Mouse (Mus musculus) liver, embryonic 16.5 days (tissue): Measurements from ENCODE around the gene Prrc2b. TPM values are rescaled to one million over a fixed set of nuclear protein-coding genes. Genes with fewer than 3 reads are reported as not detected.

Experiments used
- ATAC-seq: fragments of 200-750 bp; cut with Nextera tagmentation; 2 replicates; pipeline ENCODE4 v1.8.0; 2017; ENCODE audit warnings: low read depth, mild to moderate bottlenecking, moderate number of reproducible peaks, moderate library complexity
- H3K27ac ChIP-seq: fragments of 300-500 bp; sonication (generic); 2 replicates; pipeline ENCODE4 v1.5.1; 2014; ENCODE audit warnings: mild to moderate bottlenecking, low read length
- H3K27me3 ChIP-seq: fragments of 300-500 bp; sonication (generic); 2 replicates; pipeline ENCODE4 v1.6.1; 2014; ENCODE audit warnings: low read depth, low read length, mixed read lengths; ENCODE audit not compliant: control insufficient read depth, insufficient read depth
- H3K36me3 ChIP-seq: fragments of 300-500 bp; sonication (generic); 2 replicates; pipeline ENCODE4 v1.6.1; 2014; ENCODE audit warnings: mild to moderate bottlenecking; ENCODE audit not compliant: control insufficient read depth, insufficient read depth
- H3K4me1 ChIP-seq: fragments of 300-500 bp; sonication (generic); 2 replicates; pipeline ENCODE4 v1.6.1; 2014; ENCODE audit warnings: low read depth, low read length, mixed read lengths; ENCODE audit not compliant: control insufficient read depth
- H3K4me2 ChIP-seq: fragments of 300-500 bp; sonication (generic); 2 replicates; pipeline ENCODE4 v1.6.1; 2014; ENCODE audit warnings: low read depth, low read length, mixed read lengths
- H3K4me3 ChIP-seq: fragments of 300-500 bp; sonication (generic); 2 replicates; pipeline ENCODE4 v1.5.1; 2014; ENCODE audit warnings: low read depth, mild to moderate bottlenecking, low read length
- H3K9ac ChIP-seq: fragments of 300-500 bp; sonication (generic); 2 replicates; pipeline ENCODE4 v1.6.1; 2014; ENCODE audit warnings: low read depth, low read length
- H3K9me3 ChIP-seq: fragments of 300-500 bp; sonication (generic); replicated peaks from 2 replicates; pipeline ENCODE4 v1.6.1; 2016; ENCODE audit warnings: low read length; ENCODE audit not compliant: control insufficient read depth
- WGBS: fragments of 180-500 bp; shearing (Covaris S2); extraction: QIAGEN DNeasy Blood & Tissue Kit; methylation state at CpG from one replicate; pipeline ENCODE4 v1.1.7; 2014; ENCODE audit not compliant: insufficient replicate concordance; 5-methylcytosine and 5-hydroxymethylcytosine counted together
- polyA plus RNA-seq: library from polyadenylated mRNA; unstranded; fragments of >200 nt; fragmentation: Nextera tagmentation; extraction: Ambion mirVana; gene quantifications from 2 replicates; pipeline ENCODE4 v1.2.1, GENCODE M21; 2015

Prrc2b gene
- polyA plus RNA-seq, 1 experiment from 2014 or later, result 4.7 TPM

DNA sequence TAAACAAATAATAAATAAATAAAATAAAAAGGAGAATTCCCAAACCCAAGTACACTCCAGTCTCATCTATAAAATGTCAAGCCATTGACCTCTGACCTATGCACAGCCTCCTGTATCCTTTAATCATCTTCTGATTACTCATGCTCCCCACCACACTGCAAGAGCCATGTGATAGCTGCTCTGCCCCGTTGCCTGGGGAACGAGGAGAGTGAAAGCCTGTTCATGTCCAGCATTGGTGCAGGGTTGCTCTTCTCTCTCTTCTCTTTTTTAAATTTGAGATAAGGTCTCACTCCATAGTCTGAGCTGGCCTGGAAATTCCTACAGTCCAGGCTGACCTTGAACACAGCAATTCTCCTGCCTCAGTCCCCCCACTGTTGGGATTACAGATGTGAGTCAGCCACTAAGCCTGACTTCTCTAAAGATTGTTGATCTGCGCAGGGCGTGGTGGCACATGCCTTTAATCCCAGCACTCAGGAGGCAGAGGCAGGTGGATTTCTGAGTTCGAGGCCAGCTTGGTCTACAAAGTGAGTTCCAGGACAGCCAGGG, 4.2 kb upstream of the Prrc2b start:
- no peak overlapping the region for H3K27ac ChIP-seq
- no peak overlapping the region for H3K4me3 ChIP-seq
- H3K27me3 ChIP-seq, result no peaks in the 10 kb centered on the region
- H3K4me1 ChIP-seq, result peaks cover 20% of the 10 kb centered on the region
- no peak for ATAC-seq
- H3K36me3 ChIP-seq, result no peaks in the 10 kb centered on the region
- 62% methylated on average over 5 of the region's 5 CpGs for WGBS
- H3K4me2 ChIP-seq, result no peak overlapping the region
- no peak overlapping the region for H3K9ac ChIP-seq
- H3K9me3 ChIP-seq, result no peaks in the 10 kb centered on the region

DNA sequence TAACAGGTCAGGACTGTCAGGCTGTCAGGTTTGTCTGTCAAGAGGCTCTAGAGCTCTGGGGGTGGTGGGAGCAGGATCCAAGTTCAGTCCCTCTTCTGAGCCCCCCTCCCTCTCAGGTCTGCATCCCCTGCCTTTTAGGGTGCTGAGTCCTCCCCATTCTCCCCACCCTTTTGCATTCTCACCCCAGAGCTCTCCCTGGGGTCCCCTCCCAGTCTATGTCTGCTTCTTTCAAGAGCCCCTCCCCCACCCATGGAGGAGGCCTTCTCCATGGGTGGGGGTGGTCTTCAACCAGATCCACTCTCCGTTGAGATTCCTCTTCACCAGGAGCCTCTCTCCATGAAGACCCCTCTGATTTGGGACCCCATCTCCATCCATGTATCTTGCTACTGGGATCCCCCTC, 747 bp upstream of the Prrc2b start:
- no peaks in the 10 kb centered on the region for H3K27me3 ChIP-seq
- H3K4me2 ChIP-seq, result peak overlapping the region; percentile 84
- H3K9me3 ChIP-seq, result no peaks in the 10 kb centered on the region
- no peak for ATAC-seq
- H3K36me3 ChIP-seq, result no peaks in the 10 kb centered on the region
- 47% methylated on average over 1 of the region's 1 CpGs for WGBS
- H3K9ac ChIP-seq, result no peak overlapping the region
- peaks cover 45% of the 10 kb centered on the region for H3K4me1 ChIP-seq
- no peak overlapping the region for H3K27ac ChIP-seq
- no peak overlapping the region; the same call in 1 of the 2 replicates for H3K4me3 ChIP-seq

DNA sequence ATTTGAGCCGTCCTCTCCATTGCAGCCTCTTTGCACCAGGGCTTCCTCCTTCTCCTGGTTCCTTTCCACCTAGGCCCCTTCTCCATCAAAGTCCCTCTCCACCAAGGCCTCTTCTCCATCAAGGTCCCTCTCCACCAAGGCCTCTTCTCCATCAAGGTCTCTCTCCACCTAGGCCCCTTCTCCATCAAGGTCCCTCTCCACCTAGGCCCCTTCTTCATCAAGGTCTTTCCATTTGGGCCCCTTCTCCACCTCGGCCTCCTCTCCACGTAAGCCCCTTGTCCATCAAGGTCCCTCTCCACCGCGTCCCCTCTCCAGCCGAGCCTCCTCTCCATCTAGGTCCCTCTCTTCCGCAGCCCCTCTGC, 339 bp upstream of the Prrc2b start:
- no peaks in the 10 kb centered on the region for H3K9me3 ChIP-seq
- H3K27ac ChIP-seq, result peak overlapping the region; percentile 88
- H3K9ac ChIP-seq, result peak overlapping the region; percentile 94
- no peaks in the 10 kb centered on the region for H3K27me3 ChIP-seq
- H3K4me3 ChIP-seq, result peak overlapping the region; percentile 85
- 7% methylated on average over 7 of the region's 7 CpGs for WGBS
- H3K36me3 ChIP-seq, result no peaks in the 10 kb centered on the region
- peaks cover 47% of the 10 kb centered on the region for H3K4me1 ChIP-seq
- no peak for ATAC-seq
- peak overlapping the region; percentile 84 for H3K4me2 ChIP-seq

DNA sequence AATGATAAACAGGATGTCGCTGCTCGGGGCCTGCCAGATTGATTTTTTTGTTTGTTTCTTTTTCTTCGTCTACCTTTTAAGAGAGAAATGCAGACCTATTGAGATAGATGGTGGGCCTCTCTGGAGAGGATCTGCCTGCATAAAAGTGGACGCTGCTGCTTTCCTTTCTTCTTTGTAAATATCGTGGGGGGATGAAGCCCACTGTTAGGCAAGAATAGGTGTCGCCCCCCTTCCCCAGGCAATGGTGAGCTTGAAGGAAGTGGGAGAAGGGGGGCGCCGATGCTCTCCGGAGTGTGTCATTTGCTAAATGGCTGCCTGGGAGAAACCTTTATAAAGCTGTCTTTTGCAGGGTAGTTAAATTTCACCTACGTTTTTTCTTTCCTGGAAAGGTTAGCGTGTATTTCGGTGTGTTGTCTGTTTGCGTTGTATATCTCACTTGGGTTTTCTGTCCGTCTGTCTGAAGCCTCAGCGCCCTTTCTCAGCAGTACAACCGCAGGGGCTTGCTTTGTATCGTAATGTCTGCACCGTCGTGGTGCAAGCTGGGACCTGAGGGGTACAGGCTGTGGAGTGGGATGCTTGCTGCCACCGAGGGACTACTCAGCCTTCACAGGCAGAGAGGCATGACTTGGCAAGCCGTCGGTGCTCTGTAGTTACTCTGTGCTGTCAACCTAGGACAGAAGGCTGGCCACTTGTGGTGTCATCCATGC, 931 bp downstream of the Prrc2b start:
- Histone ChIP-seq H3K4me3 (peak overlapping the region; percentile 85), H3K27ac (peak overlapping the region; percentile 88), H3K9me3 (no peaks in the 10 kb centered on the region), H3K9ac (peak overlapping the region; percentile 94), H3K4me2 (peak overlapping the region; percentile 84), H3K36me3 (no peaks in the 10 kb centered on the region), H3K4me1 (peaks cover 56% of the 10 kb centered on the region), H3K27me3 (no peaks in the 10 kb centered on the region)
- peak; percentile 54 for ATAC-seq
- under 1% methylated on average over 22 of the region's 22 CpGs for WGBS

DNA sequence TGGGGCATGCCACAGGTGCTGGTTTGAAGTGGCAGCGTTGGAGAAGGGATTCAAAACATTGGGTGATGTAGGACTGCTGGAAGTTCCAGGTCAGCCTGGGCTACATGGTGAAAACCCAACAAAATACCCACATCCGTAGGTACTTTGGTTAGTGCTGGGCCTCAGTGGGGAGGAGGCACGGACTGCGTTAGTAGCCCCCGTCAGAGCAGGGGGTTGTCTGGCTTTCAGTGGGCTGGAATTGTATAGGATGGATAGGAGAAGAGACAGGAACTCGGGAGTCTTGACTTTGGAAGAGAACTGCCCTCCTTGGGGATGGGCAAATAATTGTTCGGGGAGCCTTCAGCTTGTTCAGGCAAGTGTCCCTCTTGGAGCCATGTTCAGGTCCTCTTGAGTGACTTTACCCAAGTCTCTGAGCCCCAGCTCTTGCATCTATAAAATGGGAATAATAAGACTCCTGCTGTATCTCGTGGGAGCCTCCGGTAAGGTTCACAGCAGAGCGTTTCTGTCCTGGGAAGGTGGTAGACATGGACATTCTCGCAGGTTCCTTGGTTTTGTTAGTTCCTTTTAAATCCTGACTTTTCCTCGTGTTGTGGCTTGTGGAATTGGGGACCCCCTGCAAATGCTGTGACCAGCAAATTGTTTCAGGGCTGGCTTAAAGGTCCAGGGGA, 1.6 kb downstream of the Prrc2b start:
- WGBS, result 18% methylated on average over 12 of the region's 12 CpGs
- Histone ChIP-seq H3K27ac (peak overlapping the region; percentile 88), H3K4me1 (peaks cover 60% of the 10 kb centered on the region), H3K9ac (peak overlapping the region; percentile 94), H3K9me3 (no peaks in the 10 kb centered on the region), H3K4me3 (peak overlapping the region; percentile 85), H3K27me3 (no peaks in the 10 kb centered on the region), H3K4me2 (peak overlapping the region; percentile 84), H3K36me3 (no peaks in the 10 kb centered on the region)
- 0 out of 2 replicates have a peak, but pooled peaks have one; percentile 0 for ATAC-seq

DNA sequence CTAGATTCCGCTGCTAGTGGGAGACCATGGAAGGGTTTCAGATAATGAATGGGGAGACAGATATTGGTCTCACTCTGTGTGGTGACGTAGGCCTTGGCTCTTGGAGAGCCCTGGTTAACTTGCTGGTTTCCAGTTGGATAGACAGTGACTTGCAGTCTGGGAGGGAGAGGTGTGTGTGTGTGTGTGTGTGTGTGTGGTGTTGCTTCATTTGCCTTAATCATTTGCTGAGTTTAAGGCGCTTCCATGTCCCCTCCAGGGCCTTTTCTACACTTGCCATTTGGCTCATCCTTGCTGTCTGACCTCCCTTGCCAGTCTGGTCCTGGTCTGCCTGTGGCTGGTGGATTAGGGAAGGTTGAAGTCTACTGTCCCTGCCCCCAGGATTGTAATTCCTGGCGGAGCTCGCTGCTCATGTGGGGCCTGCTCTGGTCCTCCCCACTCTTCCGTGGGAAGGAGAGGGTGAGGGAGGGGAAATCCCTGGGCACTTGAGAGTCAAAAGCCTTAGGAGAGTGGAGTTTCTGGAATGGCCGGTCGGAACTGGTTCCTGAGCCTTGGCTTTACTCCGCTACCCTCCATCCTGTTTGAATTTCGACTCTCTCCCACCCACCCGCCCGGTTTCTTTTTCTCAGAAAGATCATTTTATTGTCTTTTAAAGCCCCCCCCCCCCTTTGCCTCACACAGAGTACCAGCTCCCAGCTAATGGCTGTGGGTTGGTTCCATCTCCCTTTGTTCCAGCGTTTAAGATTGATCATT, 2.3 kb downstream of the Prrc2b start:
- Histone ChIP-seq H3K9ac (peak overlapping the region; percentile 94; the same call in 1 of the 2 replicates), H3K27ac (peak overlapping the region; percentile 88), H3K4me2 (peak overlapping the region; percentile 84), H3K4me1 (peaks cover 64% of the 10 kb centered on the region), H3K9me3 (no peaks in the 10 kb centered on the region), H3K4me3 (peak overlapping the region; percentile 85), H3K36me3 (no peaks in the 10 kb centered on the region), H3K27me3 (no peaks in the 10 kb centered on the region)
- ATAC-seq, result 0 out of 2 replicates have a peak, but pooled peaks have one; percentile 28
- 23% methylated on average over 13 of the region's 13 CpGs for WGBS

DNA sequence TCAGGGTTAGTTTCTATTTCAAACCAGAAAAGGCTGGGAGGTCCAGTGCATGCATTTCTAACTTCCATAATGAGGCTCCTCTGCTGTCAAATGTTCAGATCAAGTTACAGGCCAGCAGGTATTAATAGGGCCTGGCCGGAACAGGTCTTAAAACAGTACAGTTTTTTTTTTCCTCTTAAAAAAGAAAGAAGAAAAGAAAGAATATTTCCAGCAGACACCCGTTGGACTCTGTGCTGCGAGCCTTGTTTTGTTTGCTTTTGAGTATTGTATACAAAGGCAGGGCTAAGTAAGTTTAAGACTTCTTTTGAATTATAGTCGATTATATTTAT, 2.9 kb downstream of the Prrc2b start:
- Histone ChIP-seq H3K4me2 (peak overlapping the region; percentile 84), H3K9ac (no peak overlapping the region), H3K4me3 (0 out of 2 replicates have a peak overlapping the region, but pooled peaks have one; percentile 9), H3K9me3 (no peaks in the 10 kb centered on the region), H3K27ac (peak overlapping the region; percentile 88), H3K4me1 (peaks cover 70% of the 10 kb centered on the region), H3K27me3 (no peaks in the 10 kb centered on the region), H3K36me3 (no peaks in the 10 kb centered on the region)
- WGBS, result 40% methylated on average over 4 of the region's 4 CpGs
- ATAC-seq, result no peak

DNA sequence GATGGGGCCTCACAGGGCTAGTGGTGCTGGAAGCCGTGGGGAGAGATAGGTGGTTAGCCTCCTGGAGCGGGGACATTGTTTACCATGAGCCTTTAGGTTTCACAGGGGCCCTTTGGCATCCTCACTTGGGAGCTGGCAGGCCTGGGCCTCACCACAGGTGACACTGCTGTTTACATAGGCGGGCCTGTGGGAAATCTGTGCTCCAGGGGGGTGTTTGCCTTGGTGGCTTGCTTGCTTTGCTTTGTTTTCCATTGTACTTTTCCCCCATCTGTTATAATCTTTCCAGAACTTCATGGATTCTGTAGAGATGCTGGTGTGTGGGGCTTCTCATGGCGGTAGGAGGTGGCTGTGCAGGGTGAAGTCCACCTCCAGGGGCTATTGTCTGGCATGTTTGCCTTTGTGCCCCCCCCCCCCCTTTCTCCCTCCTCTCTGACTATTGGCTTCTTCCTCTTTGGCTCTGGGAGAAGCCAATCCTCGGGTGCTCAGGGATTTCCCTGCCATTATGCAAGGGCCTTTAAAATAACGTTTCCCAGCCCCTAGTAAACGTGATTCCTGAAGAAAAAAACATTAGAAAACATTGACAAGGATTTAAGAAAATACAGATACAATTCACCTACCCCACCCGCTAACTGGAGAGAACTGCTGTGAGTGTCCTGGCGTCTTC, 3.6 kb downstream of the Prrc2b start:
- Histone ChIP-seq H3K4me3 (0 out of 2 replicates have a peak overlapping the region, but pooled peaks have one; percentile 9), H3K4me1 (peaks cover 75% of the 10 kb centered on the region), H3K9me3 (no peaks in the 10 kb centered on the region), H3K36me3 (no peaks in the 10 kb centered on the region), H3K27ac (peak overlapping the region; percentile 88), H3K9ac (peak overlapping the region; percentile 37; the same call in 1 of the 2 replicates), H3K27me3 (no peaks in the 10 kb centered on the region), H3K4me2 (peak overlapping the region; percentile 84)
- ATAC-seq, result peak; percentile 26; the same call in 1 of the 2 replicates
- WGBS, result 20% methylated on average over 9 of the region's 9 CpGs
